Mouse (Mus musculus): Measurements from ENCODE around the gene Gm2000. TPM values are rescaled to one million over a fixed set of nuclear protein-coding genes. Genes with fewer than 3 reads are reported as not detected.
"Not testable (repeated sequence)": the region's sequence is repeated elsewhere in the genome, so short reads cannot be mapped to it uniquely, and the experiment has no call there.

Gm2000 gene
- 100 to 1,000 TPM; 446 to 689 (median 549) TPM for total RNA-seq (2022)

DNA sequence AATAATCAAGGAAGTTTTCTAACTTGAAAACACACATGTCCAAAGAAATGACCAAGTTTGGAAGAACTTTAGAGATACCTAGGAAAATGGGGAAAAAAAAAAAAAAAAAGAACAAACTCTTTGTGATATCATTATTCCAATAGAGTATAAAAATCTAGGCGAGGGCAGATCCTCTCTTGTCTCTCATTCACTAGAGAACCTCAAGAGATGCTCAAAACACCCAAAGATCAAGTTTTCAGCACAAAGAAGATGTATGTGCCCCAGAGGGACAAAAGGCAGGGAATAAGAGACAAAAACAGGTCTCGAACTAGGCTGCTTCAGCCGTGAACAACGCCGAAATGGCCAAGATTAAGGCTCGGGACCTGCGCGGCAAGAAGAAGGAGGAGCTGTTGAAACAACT is at the start of gene Gm2000:
Gm2000 (plus strand) TSS at position 301 of the 400 bp plus-strand sequence.
- DNase-seq: no peak

DNA sequence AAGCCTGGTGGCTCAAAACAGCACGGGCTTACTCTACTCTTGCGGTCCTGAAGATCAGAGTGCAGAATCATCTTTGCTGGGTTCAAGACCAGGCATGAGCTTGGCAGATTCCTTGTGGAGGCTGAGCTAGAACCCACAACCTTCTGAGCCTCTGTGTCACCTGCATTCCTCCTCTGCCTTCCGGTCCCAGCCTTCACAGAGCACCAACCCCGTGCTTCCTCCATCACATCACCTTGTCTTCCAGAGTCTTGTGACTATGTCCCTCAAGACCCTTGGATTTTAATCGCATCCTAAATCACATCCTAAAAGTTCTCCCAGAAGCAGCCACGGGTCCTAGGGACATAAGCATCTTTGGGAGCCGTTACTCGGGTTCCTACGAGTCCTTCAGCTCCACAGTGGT is 42.7 kb upstream of the Gm2000 start:
- no peak for DNase-seq

DNA sequence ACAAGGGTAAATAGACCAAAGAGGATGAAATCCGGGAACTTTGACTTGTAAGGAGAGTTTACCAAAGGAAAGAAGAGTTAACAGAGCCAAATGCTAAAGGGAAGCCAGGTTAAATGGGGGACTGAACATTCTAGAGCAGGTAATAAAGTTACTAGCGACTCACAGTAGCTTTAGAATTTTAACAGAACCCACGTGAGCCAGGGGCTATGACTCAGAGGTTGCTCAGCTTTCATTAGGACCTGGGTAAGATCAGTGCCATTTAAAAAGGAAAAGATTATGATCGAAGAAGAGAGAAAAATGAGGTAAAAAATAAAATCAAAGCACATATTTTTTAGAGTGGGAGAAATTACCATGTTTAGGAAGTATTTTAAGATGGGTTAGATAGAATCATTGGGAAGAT is 25.0 kb upstream of the Gm2000 start:
- no peak for DNase-seq

DNA sequence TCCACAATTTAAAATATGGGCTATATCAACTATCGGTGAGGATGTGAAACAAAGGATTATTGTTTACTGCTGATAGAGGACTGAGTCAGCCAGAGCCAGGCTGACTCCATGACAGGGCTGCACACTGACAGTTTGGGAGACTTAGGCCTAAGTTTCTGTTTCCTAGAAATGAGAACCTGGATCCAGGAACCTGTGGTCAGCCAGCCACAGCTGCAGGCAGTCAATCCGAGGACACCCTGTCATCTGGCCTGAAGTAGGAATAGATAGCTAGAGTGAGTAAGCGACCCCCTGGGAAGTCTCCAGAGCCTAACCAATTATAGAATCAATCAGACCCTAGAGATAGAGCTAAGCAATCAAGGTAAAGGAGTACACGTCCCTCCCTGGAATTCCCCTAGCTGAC is 21.4 kb upstream of the Gm2000 start:
- DNase-seq: no peak

DNA sequence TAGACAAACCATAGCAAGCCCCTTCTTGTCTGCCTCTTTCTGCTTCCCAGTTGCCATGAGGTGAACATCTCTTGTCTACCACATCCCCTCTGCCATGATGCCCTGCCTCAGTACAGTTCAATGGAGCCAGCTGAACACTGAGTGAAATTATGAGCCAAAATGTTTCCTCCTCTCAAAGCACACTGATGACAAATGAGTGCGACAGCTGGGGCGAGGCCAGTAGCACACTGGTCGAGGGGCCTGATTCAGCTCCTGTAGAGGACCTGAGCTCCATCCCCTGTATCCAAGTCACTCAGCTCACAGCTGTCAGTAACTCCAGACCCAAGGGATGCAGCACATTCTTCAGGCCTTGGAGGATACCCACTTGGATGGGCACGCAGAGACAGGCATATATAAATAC is 20.2 kb upstream of the Gm2000 start:
- no peak for DNase-seq

DNA sequence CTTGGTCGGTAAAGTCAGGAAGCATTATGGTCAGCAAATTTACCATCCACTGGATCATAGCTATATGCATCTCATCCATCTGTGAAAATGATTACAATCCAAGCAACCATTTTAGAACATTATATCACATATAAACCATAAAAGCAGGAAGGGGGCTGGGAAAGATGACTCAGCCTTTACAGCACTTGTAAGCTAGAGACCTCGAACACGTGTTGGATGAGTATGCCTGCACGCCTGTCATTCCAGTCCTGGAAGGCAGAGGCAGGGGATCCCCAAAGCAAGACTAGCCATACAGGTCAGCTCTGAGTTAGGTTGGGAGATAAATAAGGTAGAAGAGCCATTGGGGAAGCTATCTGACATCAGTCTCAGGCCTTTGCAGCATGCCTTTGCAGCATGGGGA is 16.8 kb upstream of the Gm2000 start:
- DNase-seq: no peak

DNA sequence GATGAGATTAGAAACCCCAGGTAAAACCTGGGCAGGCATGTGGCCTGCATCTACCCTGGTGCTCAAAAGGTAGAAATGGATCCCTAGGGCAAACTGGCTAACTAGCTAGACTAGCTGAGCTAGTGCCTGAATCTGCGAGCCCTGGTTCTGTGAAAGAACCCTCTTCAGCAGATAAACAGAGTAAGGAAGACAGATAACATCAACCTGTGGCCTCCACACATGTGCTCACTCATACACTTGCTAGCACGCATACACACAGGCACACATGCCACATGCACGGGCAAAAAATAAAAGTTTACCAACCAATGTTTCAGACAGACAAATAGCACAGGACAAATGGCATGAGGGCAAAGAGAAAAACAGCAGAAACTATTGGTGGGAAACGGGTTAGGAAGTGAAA is 15.4 kb upstream of the Gm2000 start:
- DNase-seq: no peak

DNA sequence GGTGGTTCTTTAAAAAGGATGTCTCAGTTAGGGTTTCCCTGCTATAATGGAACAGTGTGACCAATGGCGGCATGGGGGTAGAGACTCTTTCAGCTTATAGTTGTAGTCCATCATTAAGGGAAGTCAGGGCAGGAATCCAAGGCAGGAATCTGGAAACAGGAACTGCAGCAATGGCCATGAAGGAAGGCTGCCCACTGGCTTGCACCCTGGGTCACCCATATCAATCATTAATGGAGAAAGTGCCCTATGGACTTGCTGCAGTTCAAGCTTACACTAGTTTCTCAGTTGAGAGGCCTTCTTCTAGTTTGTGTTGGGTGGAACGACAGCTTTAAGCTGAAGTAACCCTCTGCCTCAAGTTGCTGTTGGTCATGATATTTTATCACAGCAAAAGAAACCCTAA is 13.4 kb upstream of the Gm2000 start:
- no peak for DNase-seq

DNA sequence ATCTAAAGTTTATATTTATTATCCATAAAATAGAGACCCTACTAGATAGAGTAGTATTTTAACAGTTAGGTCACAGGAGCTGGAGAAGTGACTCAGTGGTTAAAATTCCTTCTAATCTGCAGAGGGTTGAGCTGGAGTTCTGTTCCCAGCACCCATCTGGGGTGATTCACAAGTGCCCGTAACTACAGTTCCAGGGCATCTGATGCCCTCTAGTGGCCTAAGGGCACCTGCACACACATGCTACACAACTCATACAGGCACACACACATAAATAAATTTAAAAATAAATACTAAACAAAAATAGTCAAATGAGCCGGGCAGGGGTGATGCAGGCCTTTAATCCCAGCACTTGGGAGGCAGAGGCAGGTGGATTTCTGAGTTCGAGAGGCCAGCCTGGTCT is 15.4 kb downstream of the Gm2000 start:
- DNase-seq: no peak

DNA sequence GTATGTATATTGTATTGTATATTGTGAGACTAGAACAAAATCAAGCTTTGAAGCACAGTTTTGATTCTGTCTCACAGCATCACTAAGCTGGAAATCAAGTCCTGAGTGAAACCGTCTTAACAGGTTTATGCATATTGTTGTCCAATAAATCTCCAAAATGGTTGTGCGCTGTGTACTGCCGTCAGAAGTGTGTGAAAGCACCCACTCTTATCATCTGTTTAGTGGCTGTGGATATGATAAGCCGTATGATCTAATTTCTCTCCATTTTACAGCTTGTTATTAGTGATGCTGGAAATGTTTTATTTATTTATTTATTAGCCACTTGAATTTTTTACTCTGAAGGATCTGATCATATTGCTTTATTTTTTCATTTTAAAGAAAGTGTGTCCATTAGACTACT is 20.4 kb downstream of the Gm2000 start:
- no peak for DNase-seq

DNA sequence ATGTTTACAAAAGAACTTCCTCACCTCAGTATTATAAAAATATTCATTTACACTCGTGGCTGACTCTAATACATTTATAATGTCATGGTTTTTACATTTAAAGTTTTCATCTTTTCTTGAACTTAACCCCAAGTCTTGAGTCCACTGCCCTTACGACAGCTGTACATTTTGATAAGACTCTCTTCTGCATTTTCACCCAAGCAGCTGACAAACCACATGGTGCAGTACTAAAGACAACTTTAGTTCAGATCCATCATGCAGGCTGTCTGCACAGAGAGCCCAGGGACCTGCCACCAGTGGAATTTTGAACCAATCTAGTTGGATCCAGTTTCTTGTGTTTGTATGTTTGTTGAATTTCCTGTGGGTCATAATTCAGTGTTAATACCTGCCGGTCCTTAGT is 21.0 kb downstream of the Gm2000 start:
- DNase-seq: no peak

DNA sequence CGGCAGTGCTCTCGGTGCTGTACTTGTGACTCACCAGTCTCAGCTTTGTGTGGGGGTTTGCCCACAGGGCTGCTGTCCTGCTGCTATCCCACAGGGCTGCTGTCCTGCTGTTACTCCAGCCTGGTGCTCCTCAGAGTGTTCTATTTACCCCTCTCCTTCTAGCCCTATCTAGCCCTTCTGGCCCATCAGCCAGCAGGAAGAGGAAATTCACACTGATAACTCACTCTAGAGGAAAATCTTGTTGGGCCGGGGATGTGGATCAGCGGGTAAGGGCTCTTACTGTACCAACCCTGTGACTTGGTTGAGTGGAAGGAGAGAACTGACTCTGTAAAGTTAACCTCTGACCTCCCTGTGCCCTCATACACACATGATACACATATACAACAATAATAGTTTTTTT is 27.3 kb downstream of the Gm2000 start:
- no peak for DNase-seq

DNA sequence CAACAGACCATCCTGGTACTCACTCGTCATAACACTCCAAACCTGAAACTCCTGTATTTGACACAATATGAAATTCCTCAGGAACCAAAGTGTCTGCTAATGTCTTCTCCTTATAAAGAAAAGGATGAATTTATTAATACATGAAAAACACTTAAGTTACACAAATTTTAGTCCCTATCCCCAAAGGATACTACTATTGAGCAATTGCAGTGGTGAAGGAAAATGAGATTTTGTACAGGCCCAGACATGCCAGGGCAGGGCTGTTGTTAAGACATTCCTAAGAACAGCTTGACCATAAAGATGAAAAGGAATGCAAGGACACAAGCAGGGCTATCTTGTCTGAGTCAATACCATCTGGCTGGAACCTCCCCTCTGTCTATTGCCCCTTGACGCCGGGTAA is 34.3 kb downstream of the Gm2000 start:
- DNase-seq: not testable (repeated sequence)

DNA sequence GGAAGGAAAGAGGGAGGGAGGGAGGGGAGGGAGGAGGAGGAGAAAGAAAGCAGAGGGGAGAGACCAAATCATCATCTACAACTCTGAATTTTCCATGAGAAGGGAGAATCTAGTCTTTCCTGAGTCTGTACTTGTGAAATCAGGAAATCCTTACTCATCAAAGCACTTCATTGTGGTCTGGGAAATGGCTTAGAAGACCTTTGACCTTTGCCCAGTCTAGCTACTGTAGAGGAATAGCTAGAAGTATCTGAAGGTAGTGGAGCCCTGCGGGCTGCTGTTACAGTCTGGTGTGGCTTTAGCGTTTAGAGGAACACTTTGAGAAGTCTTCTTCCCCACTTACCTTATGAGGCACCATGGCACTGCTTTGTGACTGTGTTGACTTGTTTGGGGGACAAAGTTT is 36.7 kb downstream of the Gm2000 start:
- DNase-seq: no peak

DNA sequence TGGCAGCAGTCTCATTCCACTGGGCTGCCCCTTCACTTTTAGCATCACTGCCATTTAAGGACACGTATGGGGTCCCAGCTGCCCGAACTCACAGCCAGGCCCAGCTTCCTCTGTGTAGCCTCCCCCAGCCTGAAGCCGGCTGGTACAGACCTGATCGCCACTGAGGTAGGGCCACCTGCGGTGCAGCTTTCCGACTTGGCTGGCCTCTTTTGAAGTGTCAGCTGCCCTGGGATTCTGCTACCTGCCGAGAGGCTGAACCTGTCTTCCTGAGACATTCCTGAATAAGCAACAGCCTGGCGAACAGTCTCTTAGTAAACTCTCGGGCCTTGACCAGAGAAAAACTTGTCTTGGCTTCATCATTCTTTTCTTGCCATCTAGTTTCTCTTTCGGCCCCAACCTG is 37.4 kb downstream of the Gm2000 start:
- DNase-seq: no peak

DNA sequence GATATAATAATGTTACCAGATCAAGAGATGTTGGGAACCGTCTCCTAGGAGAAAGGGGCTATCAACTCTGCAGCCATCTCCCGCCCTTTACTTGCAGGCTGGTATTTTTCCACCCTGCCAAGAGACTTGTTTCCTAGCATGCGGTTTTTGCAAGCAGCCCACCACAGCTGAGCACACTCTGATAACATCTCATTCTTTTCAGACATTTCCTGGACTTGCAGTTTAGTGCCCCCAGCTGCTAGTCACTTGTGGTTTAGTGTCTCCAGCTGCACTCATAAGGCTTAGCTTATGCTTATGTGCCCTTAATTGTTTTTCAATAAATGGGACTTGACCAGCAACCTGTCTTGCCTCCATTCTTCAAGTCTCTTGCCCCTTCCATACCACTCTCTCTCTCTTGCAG is 42.2 kb downstream of the Gm2000 start:
- no peak for DNase-seq

DNA sequence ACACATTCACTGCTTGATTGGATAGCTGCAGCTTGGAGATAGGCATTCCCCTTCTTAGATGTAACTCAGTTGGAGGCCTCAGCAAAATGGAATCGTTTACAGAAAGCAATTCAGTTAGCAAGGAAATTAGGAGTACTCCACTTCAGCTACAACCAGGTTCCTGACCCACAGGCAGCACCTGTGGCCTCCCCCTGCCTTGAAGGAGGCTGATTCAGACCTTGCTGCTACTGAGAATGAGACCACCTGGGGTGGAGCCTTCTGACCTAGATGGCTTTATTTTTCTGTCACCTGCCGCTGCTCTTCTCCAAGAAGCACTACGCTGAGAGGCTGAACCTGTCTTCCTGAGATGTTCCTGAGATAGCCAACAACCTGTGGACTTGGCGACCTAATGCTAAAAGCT is 42.7 kb downstream of the Gm2000 start:
- no peak for DNase-seq

Other genes with a start within 250 kb of the Gm2000 start
- gene Fam163a, start 161.0 kb upstream of the Gm2000 start, total RNA-seq (2022): 10 to 100 TPM; 10.8 to 21.6 (median 13.5) TPM
- 1 to 10 TPM in 1 of 4 experiments, under 1 TPM in 2, not detected in 1; 0.52 to 1.2 (median 0.56) TPM for gene Tdrd5, start 62.4 kb upstream of the Gm2000 start, total RNA-seq (2022)
- gene Nphs2, start 55.3 kb upstream of the Gm2000 start, total RNA-seq (2022): not detected
- gene Axdnd1, start 55.1 kb downstream of the Gm2000 start, total RNA-seq (2022): 10 to 100 TPM in 1 of 4 experiments, 1 to 10 TPM in 3; 3.8 to 11.2 (median 4.3) TPM
- gene Soat1, start 108.3 kb downstream of the Gm2000 start, total RNA-seq (2022): 1,000 to 10,000 TPM; 1,258 to 1,560 (median 1,464) TPM
- gene Gm10031, start 158.0 kb downstream of the Gm2000 start, total RNA-seq (2022): 10 to 100 TPM; 28.0 to 44.6 (median 34.7) TPM
- 10 to 100 TPM; 22.1 to 35.7 (median 29.2) TPM for gene Abl2, start 192.7 kb downstream of the Gm2000 start, total RNA-seq (2022)

Measured in adrenal gland, adult 8-10 months (tissue).